Mouse (Mus musculus) thymus, adult 2 months (tissue): ENCODE measurements around the gene Rad51b. TPM values are rescaled to one million over a fixed set of nuclear protein-coding genes. Genes with fewer than 3 reads are reported as not detected.

Experiments used
- DNase-seq: peaks from one replicate; pipeline ENCODE4 v3.0.0; 2021
- H3K27ac ChIP-seq: fragments of 200-500 bp; 2 replicates; pipeline ENCODE4 v1.5.1; 2012; ENCODE audit warnings: low read length, control low read depth; ENCODE audit not compliant: control insufficient read depth, insufficient read depth
- H3K27me3 ChIP-seq: fragments of 200-500 bp; 2 replicates; pipeline ENCODE4 v1.6.1; 2012; ENCODE audit warnings: mild to moderate bottlenecking, low read length, moderate library complexity, mixed read lengths; ENCODE audit not compliant: control insufficient read depth, insufficient read depth
- H3K36me3 ChIP-seq: fragments of 200-500 bp; 2 replicates; pipeline ENCODE4 v1.6.1; 2012; ENCODE audit warnings: mild to moderate bottlenecking, low read length, moderate library complexity; ENCODE audit not compliant: control insufficient read depth, insufficient read depth
- H3K4me1 ChIP-seq: fragments of 200-500 bp; replicated peaks from 2 replicates; pipeline ENCODE4 v1.6.1; 2012; ENCODE audit warnings: low read length; ENCODE audit not compliant: control insufficient read depth, insufficient read depth
- H3K4me3 ChIP-seq: fragments of 200-500 bp; 2 replicates; pipeline ENCODE4 v1.5.1; 2012; ENCODE audit warnings: mild to moderate bottlenecking, low read length, control low read depth, moderate library complexity; ENCODE audit not compliant: control insufficient read depth, insufficient read depth
- CTCF ChIP-seq: fragments of 200-500 bp; IDR thresholded peaks from 2 replicates; pipeline ENCODE4 v1.5.1; 2012; ENCODE audit warnings: mild to moderate bottlenecking, control low read depth, low read length, moderate library complexity, borderline replicate concordance; ENCODE audit not compliant: control insufficient read depth, poor library complexity, insufficient read depth; ENCODE audit errors: extremely low read depth
- POLR2A ChIP-seq: fragments of 200-500 bp; IDR thresholded peaks from 2 replicates; pipeline ENCODE4 v1.6.1; 2012; ENCODE audit warnings: mild to moderate bottlenecking, low read length, control low read depth, moderate library complexity; ENCODE audit not compliant: control insufficient read depth, poor library complexity, insufficient read depth; ENCODE audit errors: extremely low read depth
- WGBS: fragments of 180-500 bp; shearing (Covaris S2); methylation state at CpG from one replicate; pipeline ENCODE4 v1.1.7; 2018; 5-methylcytosine and 5-hydroxymethylcytosine counted together
- polyA plus RNA-seq: library from polyadenylated mRNA; depleted of rRNA; stranded (reverse); fragments of >200 nt; gene quantifications from 2 replicates; pipeline ENCODE4 v1.2.3, GENCODE M21; 2012

Rad51b gene
- polyA plus RNA-seq, 1 experiment, result 1.1 TPM

DNA sequence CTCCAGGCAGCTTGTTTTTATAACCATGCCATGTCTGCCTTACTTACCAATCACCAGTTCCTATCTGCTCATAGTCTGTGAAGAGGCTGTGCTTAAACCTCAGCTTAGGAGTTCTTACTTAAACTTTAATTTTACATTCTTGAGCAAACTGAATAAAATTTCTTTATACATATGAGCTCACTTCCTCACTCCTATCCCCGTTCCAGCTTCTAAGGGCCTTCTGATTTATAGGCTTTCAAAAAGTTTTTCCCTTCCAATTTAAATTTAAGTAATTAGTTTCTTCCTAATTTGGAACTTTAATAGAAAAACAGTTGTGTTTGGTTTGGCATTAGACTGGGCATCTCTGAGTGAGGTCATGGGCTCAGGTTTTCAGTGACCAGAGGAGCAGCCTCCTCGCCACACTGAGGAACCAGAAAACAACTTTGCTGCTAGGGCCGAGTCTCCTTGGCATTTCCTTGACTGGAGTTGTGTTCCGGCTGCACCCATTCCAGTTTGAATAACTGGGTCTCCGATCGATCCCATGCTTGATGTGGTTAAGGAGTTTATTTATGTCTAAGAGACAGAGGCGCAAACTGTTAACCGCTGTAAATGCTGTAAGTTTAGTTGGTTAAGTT is 115.9 kb downstream of the Rad51b start:
- TF ChIP-seq POLR2A (no peak), CTCF (no peak)
- Histone ChIP-seq H3K27me3 (no peaks in the 10 kb centered on the region), H3K4me1 (no peaks in the 10 kb centered on the region), H3K4me3 (no peak overlapping the region), H3K36me3 (no peaks in the 10 kb centered on the region), H3K27ac (no peak overlapping the region)
- DNase-seq, result no peak
- WGBS, result 95% methylated on average over 8 of the region's 8 CpGs

DNA sequence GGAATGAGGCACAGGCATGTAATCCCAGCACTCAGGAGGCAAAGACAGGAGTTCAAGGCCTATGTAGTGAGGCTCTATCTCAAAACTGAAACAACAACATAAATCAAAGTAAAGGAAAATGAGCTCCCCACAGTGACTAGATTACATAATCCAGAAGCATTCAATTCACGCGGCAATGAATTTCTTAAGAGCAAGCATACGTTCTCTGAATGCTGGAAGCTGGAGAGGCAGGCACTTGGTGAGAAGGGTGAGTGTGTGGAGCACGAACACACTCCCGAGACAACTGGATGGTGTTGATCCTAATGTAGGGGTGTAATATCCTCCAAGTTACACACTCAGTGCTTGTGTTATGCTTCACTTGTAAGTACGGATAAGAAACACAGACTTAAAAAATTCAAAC is 120.3 kb downstream of the Rad51b start:
- Histone ChIP-seq H3K36me3 (no peaks in the 10 kb centered on the region), H3K27ac (no peak overlapping the region), H3K4me1 (no peaks in the 10 kb centered on the region), H3K27me3 (no peaks in the 10 kb centered on the region), H3K4me3 (no peak overlapping the region)
- TF ChIP-seq CTCF (no peak), POLR2A (no peak)
- 97% methylated on average over 6 of the region's 6 CpGs for WGBS
- no peak for DNase-seq

DNA sequence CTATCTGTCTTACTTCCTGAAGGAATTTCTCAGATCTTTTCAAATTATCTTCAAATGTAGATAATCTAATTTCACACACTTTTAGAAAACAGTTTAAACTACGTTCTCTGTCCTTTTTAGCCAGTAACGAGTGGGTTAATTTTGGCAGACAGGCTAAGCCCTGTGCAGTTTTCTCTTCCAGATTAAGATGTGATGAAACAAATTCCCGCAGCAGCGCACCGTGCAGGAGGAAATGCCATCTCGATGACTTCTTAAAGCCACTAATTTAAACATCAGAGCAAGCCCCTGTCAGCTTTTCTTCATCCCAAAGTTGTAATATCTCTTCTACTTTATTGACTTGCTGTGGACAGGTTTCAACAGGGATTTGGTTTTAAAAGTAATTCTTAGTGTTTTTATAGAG is 123.5 kb downstream of the Rad51b start:
- no peaks in the 10 kb centered on the region for H3K27me3 ChIP-seq
- no peak for TF ChIP-seq POLR2A
- TF ChIP-seq CTCF, result no peak
- no peak for DNase-seq
- no peaks in the 10 kb centered on the region for H3K4me1 ChIP-seq
- H3K27ac ChIP-seq, result no peak overlapping the region
- no peaks in the 10 kb centered on the region for H3K36me3 ChIP-seq
- 85% methylated on average over 6 of the region's 6 CpGs for WGBS
- no peak overlapping the region for H3K4me3 ChIP-seq

- Histone ChIP-seq H3K27me3 (no peaks in the 10 kb centered on the region), H3K4me3 (no peak overlapping the region), H3K36me3 (no peaks in the 10 kb centered on the region), H3K4me1 (peaks cover 3% of the 10 kb centered on the region), H3K27ac (no peak overlapping the region)
- no peak for TF ChIP-seq POLR2A
- no peak for TF ChIP-seq CTCF
- 30% methylated on average over 7 of the region's 7 CpGs for WGBS
- no peak for DNase-seq
Observed at GRCm38 (mm10) chr12:79429507-79430291, 132.6 kb downstream of the Rad51b start.

GRCm38 (mm10) chr12:79431138-79431537 is 134.1 kb downstream of the Rad51b start:
- Histone ChIP-seq H3K36me3 (no peaks in the 10 kb centered on the region), H3K4me1 (peaks cover 3% of the 10 kb centered on the region), H3K27me3 (no peaks in the 10 kb centered on the region), H3K4me3 (no peak overlapping the region), H3K27ac (no peak overlapping the region)
- TF ChIP-seq CTCF, result no peak
- no peak for TF ChIP-seq POLR2A
- WGBS, result 92% methylated on average over 4 of the region's 4 CpGs
- no peak for DNase-seq

DNA sequence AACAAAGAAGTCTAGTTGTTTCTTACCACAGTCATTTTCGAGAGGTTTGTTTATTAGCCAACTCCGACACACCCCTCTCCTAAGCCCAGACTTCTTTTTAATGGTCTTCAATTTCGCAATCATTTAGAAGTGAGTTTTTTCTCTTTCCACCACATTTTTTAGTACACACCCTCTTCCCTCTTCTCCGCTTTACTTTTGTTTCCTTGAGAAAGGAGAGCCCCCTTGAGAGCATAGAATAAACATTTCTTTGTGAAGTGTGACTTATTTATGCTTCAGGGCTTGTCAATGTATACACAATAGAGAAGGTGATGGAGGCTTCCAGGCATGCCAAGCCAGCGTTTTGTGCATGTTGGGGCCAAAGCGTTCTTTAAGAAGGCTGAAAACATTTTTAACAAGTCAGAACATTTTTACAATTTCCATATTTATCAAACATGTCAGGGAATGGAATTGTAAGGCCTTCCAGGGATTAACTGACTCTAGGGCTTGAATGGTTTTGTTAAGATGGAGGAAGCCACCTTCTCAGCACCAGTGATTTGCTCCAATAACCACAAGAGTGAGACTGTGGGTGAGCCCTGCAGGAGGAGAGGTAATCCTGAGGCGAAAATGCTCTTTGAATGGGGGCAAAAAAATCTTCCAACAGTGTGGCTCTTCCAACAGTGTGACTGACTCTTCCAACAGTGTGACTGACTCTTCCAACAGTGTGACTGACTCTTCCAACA is 136.8 kb downstream of the Rad51b start:
- 87% methylated on average over 7 of the region's 7 CpGs for WGBS
- Histone ChIP-seq H3K27me3 (no peaks in the 10 kb centered on the region), H3K36me3 (no peaks in the 10 kb centered on the region), H3K4me3 (no peak overlapping the region), H3K4me1 (peaks cover 8% of the 10 kb centered on the region), H3K27ac (no peak overlapping the region)
- no peak for TF ChIP-seq CTCF
- TF ChIP-seq POLR2A, result no peak
- no peak for DNase-seq

DNA sequence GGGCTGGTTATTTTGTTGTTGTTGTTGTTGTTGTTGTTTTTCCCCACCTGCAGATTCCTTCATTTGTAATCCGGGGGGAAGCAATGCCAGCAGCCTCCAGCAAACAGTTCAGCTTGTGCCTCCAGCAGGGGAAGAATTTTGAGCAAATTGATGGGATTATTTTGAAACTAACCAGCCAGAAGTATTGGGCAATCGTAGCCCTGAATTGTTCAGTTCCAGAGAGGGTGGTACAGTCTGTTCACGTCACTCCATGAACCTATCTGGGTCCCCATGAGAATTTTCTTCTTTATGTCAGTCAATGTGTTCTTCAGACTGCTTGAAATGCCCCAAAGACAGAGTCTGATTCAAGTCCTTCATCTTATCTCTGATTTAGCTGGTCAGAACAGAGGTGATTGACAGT is 138.4 kb downstream of the Rad51b start:
- no peak for DNase-seq
- Histone ChIP-seq H3K27ac (no peak overlapping the region), H3K36me3 (no peaks in the 10 kb centered on the region), H3K27me3 (no peaks in the 10 kb centered on the region), H3K4me3 (no peak overlapping the region), H3K4me1 (peaks cover 7% of the 10 kb centered on the region)
- TF ChIP-seq CTCF, result no peak
- TF ChIP-seq POLR2A, result no peak
- WGBS, result 94% methylated on average over 3 of the region's 3 CpGs
